Mouse (Mus musculus): ENCODE measurements around the gene Carm1.
"Not testable (repeated sequence)": the region's sequence is repeated elsewhere in the genome, so short reads cannot be mapped to it uniquely, and the experiment has no call there.

Carm1 gene

GRCm38 (mm10) chr9:21539981-21540753 lies 6.5 kb upstream of the Carm1 start:
- no peak for DNase-seq

- DNase-seq: not testable (repeated sequence)
Observed at GRCm38 (mm10) chr9:21542001-21542400, 4.7 kb upstream of the Carm1 start.

GRCm38 (mm10) chr9:21545351-21545915 lies 1.3 kb upstream of the Carm1 start:
- no peak for DNase-seq

DNA sequence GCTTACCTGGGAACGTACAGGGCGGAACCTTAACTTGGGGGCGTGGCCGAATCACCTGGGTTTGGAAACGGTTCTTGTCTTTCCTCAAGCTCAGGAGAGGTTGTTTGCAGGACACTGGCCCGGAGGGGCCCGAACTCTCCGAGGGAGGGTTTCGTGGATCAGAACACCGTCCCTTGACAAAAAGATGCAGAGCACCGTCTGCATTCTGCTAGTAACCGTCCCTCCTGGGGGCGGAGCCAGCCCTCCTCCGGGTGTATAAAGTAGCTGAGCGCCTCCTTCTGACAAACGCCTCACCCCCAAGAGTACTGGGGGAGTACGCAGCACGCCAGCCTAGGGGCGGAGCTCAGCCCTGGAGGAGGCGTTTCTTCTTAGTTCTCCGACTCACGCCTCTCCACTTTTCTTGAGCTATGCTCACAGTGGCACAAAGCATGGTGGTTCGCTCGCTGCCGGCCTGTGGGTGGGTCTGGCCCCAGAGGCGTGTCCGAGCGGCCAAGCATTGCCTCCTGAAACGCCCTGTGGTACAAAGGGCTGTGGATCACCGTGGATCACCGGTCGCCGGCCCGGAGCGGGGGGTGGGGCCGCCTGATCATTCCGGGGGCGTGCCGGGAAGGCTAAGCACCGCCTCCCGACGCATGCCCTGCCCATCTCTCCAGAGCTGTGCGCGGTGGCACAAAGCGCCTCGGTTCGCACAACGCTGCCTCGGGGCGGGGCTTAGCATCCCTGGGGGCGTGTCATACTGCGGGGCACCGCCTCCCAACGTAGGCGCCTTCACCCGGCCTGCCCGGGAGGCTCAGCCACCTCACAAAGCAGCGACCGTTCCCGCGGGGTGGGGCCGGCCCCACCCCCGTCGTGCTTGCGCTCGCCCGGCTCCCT lies 542 bp upstream of the Carm1 start:
- DNase-seq: peak; percentile 100

DNA sequence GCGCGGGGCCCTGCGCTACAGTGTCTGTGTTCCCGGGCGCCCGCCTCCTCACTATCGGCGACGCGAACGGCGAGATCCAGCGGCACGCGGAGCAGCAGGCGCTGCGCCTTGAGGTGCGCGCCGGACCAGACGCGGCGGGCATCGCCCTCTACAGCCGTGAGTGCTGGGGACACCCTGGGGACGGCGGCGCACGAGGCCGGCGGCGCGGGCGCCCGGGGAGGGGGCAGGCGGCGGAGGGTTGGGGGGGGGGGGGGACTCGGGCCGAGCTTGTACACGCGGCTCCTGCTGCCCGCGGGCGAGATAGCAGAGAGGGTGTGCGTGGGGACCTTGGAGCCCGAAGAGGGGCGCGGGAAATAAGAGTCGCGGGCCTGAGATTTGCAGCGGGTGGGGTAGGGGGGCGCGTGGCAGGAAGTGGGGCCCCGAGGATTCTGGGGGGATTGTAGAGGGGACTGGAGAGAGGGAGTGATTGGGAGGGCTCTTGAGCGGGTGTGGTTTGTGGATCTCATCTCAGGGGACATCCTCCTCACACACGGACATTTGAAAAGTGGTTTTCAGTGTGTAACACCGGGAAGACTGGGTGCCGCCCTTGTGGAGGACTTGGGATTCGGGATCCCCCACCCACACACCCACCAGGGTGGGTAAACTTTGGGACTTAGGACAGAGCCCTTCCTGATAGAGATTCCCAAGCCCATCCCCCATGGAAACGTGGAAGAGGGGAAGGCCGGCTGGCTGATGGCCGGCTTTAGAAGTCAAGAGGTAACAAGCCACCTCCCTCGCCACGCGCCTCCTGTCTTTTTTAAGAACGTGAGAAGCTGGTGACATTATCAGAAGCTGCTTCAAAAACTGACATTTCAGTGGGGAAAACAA lies 614 bp downstream of the Carm1 start:
- DNase-seq: peak; percentile 74 to 84

DNA sequence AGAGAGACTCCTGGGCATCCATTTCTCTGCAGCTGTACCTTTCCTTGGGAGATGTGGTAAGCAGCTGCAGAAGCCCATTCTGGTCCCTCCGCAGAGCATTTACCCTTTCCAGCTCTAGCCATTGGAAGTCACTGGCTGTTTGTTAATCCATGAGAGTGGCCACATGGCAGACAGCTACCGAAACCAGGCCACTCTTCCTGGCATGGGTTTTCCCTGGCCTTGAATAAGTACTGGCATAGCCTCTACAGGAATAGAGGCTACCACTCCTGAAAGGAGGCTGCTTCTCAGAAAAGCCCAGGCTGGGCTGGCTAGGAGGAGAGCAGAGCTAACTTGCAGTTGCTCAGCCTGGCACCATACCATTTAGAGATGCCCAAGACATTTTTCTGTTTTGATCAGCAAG lies 4.4 kb downstream of the Carm1 start:
- no peak for DNase-seq

- DNase-seq: no peak
Observed at GRCm38 (mm10) chr9:21553607-21554273, 7.0 kb downstream of the Carm1 start.

GRCm38 (mm10) chr9:21555198-21555742 lies 8.6 kb downstream of the Carm1 start:
- DNase-seq: no peak

DNA sequence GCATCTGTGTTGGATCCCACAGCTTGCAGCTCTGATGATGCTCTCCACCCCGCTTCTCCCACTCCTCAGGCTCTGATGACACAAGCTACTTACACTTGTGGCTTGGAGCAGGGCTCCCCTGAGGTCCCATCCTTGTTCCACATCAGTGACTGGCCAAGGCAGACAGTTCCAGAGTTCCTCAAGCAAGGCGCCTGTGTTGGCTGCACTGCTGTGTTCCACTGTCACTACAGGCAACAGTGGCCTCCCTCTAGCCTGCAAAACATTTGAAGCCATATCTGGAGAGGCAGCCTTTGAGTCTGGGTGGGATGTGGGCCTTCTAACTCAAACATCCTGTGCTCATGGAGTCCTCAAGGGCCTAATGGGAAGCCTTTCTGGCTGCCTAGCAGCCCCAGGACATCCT lies 10.3 kb downstream of the Carm1 start:
- no peak for DNase-seq

DNA sequence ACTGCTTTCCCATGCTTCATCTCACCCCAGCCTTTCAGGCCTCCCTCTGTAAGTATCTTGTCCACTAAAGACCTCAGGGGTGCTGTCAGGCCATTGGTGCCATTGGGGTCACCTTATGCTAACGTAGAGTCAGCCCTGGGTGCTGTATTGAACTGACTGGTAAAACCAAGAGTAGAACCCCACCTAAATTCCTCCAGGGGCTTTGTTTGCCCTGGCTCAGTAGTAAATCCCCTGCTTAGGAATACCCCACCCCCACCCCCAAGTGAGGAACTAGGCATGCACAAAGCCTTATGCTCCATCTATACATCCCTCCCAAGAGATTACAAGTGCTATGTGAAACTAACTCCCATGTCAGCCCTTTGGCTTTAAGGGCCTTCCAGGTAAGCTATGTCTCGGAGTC lies 10.9 kb downstream of the Carm1 start:
- no peak for DNase-seq

DNA sequence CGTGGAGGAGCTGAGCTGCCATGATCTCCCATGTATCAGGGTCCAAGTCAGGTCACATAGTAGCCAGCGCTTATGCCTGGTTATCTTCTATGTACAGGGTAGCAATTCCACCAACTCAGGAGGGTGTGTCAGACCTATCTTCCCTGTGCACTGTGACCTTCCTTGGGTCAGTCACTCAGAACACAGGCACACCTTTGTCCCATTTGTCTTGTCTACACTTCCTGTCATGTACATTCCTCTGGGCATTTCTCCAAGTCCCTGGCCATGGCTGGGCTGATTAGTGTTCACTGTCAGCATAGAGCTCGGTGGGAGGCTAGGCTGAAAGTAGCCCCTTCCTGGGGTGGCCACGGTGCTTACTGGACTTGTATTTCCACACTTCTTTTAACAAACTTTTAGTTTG lies 11.7 kb downstream of the Carm1 start:
- peak; percentile 24 to 33 for DNase-seq

DNA sequence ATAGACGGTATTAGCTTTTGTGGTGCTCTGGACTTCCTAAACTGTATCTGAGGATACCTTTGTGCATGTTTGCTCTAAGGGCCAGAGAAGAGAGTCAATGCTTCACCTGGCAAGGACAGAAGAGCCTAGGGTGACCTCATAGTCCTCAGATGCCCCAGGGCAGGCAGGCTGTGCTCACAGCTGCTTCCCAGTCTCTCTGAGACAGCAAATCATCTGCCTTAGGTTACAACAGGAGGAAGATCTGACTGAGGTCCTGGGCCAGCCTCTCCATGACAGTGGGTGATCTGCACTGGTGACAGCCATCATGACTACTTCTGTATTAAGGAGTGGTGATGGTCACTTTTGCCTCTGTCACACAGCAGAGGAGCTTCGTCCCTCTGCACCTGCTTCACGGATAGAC lies 12.5 kb downstream of the Carm1 start:
- DNase-seq: no peak

GRCm38 (mm10) chr9:21564420-21564819 lies 17.7 kb downstream of the Carm1 start:
- no peak for DNase-seq

DNA sequence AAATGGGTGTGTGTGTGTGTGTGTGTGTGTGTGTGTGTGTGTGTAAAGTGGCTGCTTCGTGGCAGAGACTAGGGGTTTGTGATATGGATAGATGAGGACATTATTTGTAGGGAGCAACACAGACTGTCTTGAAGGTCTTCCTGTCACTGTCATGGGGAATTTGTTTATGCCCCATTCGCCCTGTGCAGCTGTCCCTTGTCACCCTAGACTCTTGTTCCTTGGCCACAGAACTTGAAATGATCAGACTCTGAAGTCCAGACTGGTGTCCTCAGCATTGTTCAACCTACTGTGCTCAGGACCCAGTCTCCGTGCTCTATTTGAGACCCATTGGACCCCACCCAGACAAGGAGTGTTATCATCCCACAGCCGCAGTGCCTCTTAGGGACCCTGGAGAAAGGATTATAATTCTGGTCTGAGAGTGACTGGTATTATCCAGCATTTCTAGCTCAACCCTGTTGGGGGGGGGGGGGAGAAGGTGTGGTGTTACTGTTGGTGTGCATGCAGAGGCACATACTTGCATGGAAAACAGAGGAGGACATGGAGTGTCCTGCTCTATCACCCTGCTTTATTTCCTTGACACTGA lies 18.4 kb downstream of the Carm1 start:
- no peak for DNase-seq

DNA sequence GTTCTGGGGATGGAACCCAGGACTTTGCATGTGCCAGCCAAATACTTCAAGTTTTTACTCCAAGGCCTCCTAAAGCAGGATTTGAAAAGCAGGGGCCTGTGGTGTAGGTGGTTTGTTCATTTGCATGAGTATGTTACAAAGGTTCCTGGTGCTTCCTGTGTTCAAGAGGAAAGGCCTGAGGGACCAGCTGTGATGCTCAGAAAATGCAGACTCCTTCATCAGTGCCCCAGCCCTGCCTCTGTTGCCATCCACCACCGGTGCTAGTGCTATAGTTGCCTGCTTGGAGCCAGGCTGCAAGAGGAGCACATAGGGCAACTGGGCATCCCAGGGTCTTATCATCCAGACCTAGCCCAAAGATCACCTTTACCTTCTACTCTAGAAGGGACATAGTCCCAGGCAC lies 19.8 kb downstream of the Carm1 start:
- no peak for DNase-seq

- DNase-seq: no peak
Observed at GRCm38 (mm10) chr9:21567051-21567450, 20.4 kb downstream of the Carm1 start.

GRCm38 (mm10) chr9:21568657-21569255 lies 22.1 kb downstream of the Carm1 start:
- DNase-seq: no peak

GRCm38 (mm10) chr9:21574012-21574801 lies 27.5 kb downstream of the Carm1 start:
- no peak for DNase-seq

DNA sequence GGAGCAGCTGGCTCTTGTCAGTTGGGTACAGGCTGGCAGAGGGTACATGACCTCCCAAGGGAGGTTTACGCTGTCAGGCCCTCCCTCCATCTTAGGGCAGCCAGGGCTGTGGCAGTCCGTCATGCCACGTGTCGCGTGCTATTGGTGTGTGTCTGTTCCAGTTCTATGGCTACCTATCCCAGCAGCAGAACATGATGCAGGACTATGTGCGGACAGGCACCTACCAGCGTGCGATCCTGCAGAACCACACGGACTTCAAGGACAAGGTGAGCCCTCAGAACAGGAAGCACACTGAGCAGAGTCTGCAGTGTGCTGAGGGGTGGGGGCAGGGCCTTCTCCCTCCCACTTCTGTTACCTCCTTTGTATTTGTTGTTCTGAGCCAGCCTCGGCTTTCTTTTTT lies 28.6 kb downstream of the Carm1 start:
- no peak for DNase-seq

GRCm38 (mm10) chr9:21576286-21576685 lies 29.6 kb downstream of the Carm1 start:
- no peak for DNase-seq
